Mouse (Mus musculus): ENCODE measurements around the gene Gm49366.
"Not testable (repeated sequence)": the region's sequence is repeated elsewhere in the genome, so short reads cannot be mapped to it uniquely, and the experiment has no call there.

Gene Gm49366

DNA sequence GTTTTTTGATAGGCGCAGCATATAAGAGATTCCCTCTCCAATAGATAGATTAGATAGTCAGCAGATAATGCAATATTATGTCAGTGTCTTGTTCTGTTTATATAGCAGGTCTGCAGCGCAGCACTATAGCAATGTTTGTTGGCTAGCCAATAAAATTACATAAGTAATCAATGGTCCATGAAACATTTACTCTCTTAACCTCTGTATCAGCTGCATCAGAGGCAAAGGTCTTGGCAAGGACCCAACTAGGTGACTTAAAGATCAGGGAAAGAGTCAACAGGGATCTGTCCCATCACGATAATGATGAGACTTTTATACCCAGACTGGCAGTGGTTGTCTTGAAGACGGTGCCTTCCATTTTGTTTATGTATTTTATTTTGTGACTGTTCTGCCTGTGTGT is 5.9 kb upstream of the Gm49366 start:
- DNase-seq (ENCODE audit: low read depth): no peak

DNA sequence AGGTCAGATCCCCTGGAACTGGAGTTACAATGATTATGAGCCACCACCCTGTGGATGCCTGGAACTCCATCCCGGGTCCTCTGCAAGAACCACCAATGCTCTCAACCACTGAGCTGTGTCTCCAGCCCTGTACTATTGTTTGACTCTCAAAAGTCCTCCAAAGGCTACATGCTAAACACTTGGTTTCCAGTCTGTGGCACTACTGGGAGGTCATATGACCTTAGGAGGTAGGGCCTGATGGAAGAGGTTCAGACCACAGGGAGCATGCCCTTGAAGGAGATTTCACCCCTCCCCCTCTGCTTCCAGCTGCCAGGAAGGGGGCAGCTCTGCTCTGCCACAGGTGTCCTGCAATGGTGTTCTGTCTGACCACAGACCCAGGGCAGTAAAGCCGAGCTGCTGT is 5.4 kb upstream of the Gm49366 start:
- not testable (repeated sequence) for DNase-seq (ENCODE audit: low read depth)

DNA sequence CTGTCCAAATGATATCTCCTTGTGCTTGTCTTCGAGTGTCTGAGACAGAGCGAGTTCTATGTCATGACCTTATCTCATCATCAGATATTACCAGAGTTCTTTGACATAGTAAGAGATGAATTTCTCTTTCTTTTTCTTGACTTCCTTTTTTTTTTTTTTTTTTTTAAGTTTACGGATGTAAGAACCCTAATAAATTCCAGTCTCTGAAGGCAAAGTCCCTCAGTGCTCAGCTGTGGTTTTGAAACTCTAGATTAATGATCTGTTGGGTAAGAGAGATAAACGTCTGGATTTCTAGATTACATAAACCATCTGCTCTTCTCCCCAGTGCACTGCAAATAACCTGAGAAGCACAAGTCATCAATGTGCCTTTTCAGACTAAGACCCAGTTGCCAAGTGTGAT is 4.6 kb upstream of the Gm49366 start:
- DNase-seq (ENCODE audit: low read depth): no peak

DNA sequence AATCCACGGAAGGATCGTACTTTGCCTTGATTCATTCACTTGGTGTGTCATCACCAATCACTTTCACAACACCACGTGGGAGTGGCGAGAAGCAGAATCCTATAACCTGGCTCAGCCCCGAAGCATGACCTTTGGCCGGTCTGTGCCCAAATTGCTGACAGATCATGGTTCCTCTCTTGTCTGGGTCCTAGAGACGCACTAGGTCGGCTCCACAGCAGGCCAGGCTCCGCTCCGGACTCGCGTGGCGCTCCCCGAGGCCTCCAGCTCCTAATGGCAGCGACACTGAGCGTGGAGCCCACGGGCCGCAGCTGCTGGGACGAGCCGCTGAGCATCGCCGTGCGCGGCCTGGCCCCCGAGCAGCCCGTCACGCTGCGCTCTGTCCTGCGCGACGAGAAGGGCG is 494 bp upstream of the Gm49366 start, which contains the start of gene Acot4:
Acot4 (plus strand) TSS at position 139 of the 400 bp plus-strand sequence.
- not testable (repeated sequence) for DNase-seq (ENCODE audit: low read depth)

DNA sequence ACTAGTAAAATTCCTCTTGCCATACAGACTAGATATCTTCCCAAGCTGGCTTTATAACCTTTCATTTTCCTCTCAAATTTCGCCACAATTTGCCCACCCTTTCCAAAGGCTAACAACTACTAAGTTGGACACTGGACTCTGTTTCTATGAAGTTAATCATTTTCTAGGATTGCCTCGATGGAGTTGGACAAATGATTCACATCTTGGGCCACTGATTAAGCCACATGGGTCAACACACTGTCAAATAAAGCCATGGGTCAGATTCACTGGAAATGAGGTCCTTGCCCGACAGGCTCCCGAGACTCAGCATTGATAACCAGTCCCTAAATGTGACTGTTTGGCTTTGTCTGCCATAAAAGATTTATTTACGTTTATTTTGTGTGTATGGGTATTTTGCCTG is 3.5 kb downstream of the Gm49366 start:
- no peak for DNase-seq (ENCODE audit: low read depth)

DNA sequence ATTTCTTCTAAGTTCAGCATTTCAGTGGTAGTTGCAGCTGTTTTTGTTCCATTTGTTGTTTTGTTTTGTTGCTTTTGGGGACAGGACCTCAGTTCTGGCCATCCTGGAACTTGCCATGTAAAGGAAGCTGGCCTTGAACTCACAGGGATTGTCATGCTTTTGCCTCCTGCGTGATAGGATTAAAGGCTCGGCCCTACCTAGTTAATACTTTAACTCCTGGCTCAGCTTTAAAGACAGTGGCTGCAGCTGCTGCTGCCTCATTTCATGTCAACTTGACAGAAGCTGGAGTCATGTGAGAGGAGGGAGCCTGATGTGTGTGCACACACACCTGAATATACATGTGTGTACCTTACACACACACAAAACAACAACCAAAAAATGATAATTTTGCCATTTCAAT is 5.3 kb downstream of the Gm49366 start:
- no peak for DNase-seq (ENCODE audit: low read depth)

DNA sequence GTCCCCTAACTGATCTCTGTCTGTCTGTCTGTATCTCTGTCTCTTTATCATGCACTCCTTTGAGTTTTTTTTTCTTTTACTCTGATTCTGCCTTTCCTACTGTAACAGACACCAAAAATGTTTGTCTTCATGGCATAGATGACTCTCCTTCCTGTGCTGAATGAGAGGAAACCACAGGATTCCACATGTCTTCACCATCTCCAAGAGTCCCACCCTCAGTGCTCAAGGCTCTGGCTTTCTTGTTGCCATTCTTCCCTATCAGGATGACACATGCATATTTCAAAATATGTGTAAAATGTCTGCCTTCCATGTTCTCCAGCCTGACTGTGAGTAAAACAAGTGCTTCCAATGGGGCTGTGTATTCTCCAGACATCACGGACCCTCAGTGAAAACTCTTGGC is 8.2 kb downstream of the Gm49366 start:
- no peak for DNase-seq (ENCODE audit: low read depth)

DNA sequence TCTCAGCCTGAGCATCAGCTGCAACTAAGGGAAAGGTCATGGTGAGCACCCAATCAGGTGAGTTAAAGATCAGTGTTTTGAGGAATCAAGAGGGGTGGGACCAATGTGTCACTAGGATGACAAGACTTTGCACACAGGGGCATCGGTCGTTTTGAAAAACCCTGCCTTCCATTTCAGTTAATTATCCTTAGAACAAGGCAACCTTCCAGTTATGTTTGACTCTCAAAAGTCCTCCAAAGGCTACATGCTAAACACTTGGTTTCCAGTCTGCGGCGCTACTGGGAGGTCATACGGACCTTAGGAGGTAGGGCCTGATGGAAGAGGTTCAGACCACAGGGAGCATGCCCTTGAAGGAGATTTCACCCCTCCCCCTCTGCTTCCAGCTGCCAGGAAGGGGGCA is 12.0 kb downstream of the Gm49366 start:
- not testable (repeated sequence) for DNase-seq (ENCODE audit: low read depth)

DNA sequence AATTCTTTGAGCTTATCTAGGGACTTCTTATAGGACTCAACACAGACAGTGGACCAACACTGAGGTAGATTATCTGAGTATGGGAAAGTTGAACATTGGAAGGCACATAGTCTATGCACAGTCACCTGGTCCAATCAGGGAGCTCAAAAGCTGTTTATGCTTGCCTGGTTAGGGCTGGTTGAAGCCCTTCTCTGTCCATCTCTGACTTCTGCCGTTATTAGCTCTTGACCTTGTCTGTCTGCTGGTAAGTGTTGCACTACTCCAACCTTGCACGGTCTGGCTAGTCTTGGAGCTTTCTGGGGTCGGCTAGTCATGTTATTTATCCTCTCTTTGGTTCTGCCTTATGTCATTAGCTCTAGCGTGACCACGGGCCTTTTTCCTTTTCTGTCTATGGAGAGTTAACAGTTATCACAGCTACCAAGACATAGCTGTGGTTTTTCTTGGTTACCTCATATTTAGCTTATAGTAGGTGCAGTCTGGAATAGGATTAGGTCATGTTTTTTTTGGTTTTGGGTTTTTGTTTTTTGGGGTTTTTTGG is 13.3 kb downstream of the Gm49366 start, which contains the start of gene Acot3:
Acot3 (plus strand) TSS at position 208 of the 538 bp plus-strand sequence.
- no peak for DNase-seq (ENCODE audit: low read depth)

DNA sequence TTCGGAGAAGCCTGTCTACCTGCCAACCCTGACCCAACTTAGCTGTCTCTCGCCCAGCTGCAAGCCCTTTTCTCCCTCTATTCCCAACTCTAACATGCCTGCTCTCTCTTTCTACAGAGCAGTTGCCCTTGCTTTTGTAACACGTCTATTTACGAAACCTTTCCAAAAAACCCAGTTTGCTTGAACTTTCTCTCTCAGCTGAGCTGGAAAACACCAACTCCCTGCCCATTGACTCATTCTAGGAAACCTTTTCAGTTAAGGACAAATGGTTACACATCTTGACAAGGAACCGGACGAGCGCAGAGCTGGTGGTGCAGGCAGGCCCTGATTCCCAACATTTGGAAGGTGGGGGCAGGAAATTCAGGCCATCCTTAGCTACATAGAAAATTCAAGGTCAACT is 13.9 kb downstream of the Gm49366 start:
- no peak for DNase-seq (ENCODE audit: low read depth)

DNA sequence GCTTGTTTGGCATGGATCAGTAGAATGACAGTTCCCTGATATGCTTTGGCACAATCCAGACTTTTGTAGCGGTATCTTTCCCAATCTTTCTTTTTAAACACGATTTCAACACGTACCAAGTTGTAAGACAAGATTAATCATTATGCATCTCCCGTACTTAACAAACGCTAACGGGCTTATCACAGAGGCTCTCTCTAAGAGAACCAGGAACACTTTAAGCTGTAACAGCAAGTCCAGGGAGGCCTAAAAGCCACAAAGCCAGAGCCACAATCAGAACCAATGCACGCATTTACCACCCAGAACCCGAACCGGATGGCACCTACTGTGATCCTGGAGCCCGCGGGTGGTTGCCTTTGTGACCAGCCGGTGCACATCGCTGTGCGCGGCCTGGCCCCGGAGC is 14.4 kb downstream of the Gm49366 start:
- no peak for DNase-seq (ENCODE audit: low read depth)

DNA sequence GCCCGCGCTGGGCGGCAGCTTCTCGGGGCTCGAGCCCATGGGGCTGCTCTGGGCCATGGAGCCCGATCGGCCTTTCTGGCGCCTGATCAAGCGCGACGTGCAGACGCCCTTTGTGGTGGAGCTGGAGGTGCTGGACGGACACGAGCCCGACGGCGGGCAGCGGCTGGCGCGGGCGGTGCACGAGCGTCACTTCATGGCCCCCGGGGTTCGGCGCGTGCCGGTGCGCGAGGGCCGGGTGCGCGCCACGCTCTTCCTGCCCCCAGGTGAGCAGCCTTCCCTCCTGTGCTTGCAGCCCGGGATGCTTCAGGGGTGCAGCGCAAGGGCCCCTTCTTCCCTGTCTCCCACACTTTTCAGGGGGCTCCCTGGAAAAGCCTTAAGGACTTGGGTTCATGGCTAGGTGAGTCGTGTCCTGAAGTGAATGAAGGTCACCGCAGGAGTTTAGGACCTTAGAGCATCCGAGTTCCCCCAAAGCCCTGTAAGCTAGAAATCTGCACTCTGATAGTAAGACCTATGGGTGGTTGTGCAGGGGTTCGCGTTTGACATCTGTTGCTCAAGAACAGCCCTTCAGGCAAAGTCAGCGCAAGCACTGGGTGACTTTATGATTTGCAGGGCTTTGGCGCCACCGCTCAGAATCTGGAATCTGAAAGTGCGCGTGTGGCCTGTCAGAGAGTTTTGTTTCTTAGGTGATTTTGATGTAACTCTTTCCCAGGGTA is 15.1 kb downstream of the Gm49366 start:
- no peak for DNase-seq (ENCODE audit: low read depth)

DNA sequence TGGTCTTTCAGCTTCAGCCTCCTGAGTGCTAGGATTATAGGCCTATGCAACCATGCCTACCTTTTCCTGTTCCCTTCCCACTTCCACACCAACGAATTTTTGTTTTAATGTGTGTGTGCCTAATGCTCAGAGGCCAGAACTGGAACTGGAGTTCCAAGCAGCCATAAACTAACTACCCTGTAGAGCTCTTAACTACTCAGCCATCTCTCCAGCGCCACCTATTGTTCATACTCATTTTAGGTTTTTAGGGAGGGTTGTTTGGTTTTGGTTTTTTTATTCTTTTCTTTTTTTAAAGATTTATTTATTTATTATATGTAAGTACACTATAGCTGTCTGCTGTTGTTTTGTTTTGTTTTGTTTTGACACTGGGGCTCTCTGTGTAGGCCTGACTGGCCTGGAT is 22.2 kb downstream of the Gm49366 start:
- DNase-seq (ENCODE audit: low read depth): no peak

DNA sequence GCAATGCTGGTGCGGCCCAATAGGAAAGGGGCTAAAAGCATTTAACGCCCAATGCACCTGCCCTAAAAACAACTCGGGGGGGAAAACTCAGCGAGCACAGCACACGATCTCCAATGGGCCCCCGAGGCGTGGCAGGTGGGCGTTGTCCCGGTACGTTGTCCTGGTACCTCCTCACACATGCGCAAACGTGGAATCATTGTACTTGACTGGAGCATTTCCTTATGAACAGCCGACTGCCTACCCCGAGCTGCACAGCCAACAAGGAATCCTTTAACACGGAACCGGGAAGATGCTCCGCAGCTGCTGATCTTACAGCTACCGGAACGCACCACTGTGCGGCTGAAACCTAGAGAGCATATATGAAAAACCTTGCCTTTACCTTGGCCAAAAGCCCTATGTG is 23.6 kb downstream of the Gm49366 start:
- no peak for DNase-seq (ENCODE audit: low read depth)

DNA sequence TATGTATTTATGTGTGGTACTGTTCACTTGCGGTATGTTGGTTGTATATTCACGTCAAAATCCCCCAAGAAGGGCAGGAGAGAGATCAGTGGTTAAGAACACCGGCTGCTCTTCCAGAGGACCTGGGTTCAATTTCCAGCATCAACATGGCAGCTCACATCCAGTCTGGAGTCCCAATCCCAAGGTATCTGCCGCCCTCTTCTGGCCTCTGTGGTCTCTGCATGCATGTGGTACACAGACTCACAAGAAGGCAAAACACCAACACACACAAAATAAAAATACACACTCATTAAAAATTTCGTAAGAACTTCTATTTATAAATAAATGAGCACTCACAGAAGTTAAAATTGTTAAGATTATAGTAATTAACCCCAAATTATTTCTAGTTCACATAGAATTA is 24.5 kb downstream of the Gm49366 start:
- no peak for DNase-seq (ENCODE audit: low read depth)

DNA sequence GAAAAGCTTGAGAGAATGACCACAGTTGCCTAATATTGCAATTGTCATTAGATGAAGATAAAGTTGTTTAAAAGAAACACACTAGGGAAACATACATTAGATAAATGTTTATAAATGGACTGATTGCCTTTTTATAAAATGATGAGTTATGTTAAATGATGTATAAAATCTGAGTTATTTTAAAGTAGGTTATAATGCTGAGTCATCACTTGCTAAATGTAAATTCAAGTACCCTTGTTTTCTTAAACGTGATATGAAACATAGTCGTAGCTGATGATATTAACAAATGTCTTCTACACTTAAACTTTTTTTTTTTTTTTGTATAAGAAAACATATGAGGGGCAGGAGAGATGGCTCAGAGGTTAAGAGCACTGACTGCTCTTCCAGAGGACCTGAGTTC is 25.1 kb downstream of the Gm49366 start:
- DNase-seq (ENCODE audit: low read depth): no peak

DNA sequence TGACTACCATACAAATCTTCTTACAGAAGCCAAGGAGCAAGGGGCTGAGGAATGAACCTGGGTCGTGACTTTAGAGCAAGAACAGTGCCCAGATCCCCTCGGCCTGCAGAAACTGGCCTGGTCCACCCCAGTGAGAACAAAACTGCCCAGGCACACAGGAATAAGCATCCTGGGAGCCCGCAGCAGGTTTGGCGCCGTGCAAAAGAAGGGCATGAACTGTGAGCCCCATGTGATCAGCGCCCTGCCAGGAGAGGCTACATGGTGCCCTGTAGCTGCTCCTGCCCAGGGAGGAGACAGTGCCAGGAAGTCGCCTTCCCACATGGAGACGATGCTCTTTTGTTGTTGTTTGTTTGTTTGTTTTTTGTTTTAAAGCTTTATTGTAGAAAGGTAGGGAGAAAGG is 25.9 kb downstream of the Gm49366 start:
- DNase-seq (ENCODE audit: low read depth): no peak

DNA sequence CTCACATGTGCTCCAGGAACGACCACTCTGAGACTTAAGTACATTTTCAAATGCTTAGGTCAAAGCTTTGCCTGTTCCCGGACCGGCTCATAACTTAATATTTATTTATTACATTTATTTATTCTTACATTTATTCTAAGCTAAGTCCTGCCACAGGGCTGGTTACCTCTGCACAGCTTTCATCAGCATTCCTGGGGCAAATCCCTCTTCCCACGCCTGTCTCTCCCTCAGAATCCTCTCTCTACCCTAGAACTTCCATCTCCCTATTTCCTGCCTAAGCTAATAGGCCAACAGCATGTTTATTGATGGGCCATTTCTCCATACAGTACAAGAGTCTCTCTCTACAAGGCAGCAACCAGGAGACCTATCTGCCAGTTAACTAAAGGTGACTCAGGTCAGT is 29.0 kb downstream of the Gm49366 start:
- DNase-seq (ENCODE audit: low read depth): no peak

DNA sequence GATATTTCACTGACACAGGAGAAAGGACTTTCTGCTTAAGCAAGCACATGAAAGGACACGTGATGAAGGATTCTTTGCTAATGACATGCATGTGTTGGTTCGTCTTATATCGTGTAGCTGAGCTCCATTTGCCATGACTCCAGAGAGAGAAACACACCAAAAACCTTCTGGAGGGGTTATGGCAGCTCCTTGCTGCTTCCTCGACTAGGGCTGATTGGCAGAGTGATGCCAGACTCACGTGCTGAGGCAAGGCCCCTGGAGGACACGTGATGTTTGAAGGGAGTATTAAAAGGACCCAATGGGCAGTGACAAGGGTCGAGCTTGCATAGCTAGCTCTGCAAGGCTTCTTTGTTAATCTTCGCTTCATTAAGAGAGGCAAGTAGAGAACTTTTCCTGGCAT is 29.6 kb downstream of the Gm49366 start:
- DNase-seq (ENCODE audit: low read depth): no peak

DNA sequence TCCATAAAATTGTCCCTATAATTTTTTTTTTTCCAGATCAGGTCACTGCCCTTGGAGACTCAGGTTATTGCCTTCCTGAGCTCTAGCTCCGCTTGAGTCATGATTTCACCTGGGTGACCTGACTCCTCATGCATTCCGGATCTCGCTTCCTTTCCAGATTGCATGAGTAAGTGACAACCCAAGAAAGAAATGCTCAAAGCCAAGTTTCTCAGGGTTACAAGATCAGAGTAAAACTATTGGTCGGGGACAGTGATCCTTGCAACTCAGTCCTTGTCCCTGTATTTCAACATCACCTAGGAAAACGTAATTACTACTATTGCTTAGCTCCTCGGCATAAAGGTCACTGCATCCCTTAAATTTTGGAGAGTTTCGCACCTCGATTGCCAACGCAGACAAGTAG is 30.3 kb downstream of the Gm49366 start, which contains the start of gene Acot5:
Acot5 (plus strand) TSS at position 340 of the 400 bp plus-strand sequence.
- DNase-seq (ENCODE audit: low read depth): no peak

DNA sequence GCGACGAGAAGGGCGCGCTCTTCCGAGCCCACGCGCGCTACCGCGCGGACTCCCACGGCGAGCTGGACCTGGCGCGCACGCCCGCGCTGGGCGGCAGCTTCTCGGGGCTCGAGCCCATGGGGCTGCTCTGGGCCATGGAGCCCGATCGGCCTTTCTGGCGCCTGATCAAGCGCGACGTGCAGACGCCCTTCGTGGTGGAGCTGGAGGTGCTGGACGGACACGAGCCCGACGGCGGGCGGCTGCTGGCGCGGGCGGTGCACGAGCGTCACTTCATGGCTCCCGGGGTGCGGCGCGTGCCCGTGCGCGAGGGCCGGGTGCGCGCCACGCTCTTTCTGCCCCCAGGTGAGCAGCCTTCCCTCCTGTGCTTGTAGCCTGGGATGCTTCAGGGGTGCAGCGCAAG is 30.8 kb downstream of the Gm49366 start:
- DNase-seq (ENCODE audit: low read depth): not testable (repeated sequence)

DNA sequence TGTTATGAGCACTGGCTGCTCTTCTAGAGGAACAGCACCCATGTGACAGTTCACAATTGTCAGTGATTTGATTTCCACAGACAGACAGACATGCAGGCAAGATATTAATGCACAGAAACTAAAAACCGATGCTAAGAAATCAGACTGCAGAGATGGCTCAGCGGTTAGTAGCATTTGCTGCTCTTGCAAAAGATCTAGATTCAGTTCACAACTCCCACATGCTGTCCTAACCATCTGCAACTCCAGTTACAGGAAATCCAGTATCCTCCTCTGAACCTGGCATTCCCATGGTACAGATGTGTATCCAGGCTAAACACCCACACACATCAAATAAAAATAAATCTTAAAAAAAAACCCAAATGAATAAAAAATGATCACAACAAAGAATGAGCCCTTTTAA is 33.0 kb downstream of the Gm49366 start:
- DNase-seq (ENCODE audit: low read depth): no peak

DNA sequence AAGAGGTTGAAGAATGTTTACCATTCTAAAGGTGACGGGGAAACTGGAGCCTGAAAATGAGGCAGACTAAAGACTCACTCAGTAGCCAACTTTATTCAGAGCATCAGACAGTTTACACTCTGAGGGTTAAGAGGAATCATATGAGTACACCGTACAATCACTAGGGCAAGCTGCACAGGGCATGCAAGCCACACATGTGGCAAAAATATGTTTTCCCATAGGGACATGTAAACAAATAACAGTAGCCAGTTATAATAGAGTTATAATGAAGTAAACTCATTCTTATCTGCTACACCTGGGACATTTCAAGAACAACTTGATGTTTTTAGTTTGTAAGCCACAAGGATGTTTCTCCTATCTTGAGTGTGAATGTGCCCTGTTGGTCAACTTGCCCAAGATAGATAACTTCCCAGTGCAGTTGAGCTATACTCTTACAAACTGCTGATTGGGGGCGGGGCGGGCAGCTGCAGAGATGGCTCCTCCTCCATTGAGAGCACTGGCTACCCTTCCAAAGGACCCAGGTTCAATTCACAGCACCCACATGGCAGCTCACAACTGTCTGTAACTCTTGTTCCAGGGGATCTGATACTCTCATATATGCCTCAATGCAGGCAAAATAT is 38.7 kb downstream of the Gm49366 start:
- DNase-seq (ENCODE audit: low read depth): no peak

DNA sequence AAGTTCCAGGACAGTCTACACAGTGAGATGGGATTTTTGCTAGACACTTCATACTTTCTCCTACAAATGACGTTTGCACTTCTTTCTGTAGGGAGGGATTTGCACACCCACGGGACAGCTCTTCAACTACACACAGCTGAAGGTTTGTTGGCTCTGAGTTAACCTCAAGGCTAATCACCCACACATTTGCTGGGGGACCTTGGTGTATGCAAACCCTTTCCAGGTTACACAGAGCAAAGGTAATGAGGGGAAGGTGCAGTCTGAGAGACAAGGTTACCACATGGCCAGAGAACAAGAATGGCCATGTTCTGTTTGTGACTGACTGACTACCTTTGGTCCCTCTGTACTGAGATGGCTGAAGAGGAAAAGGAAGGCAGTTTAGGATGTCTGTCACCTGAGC is 45.1 kb downstream of the Gm49366 start:
- DNase-seq (ENCODE audit: low read depth): no peak
